Mouse (Mus musculus) skeletal muscle tissue, adult 2 months (tissue): ENCODE results near the gene Bcl7a.

ENCODE experiments used
- DNase-seq: peaks from one replicate; pipeline ENCODE4 v3.0.0-alpha.2; 2012; ENCODE audit warnings: low read depth, low spot score

The Bcl7a gene

GRCm38 (mm10) chr5:123343707-123344627, at the start of gene Bcl7a:
Bcl7a (plus strand) TSS chr5:123343834.
- peak; percentile 83 for DNase-seq

GRCm38 (mm10) chr5:123294653-123295052, 49.0 kb upstream of the Bcl7a start:
- no peak for DNase-seq

GRCm38 (mm10) chr5:123296224-123296806, 47.3 kb upstream of the Bcl7a start:
- DNase-seq: no peak

- no peak for DNase-seq
These were observed 46.5 kb upstream of the Bcl7a start for GRCm38 (mm10) chr5:123296972-123297754.

- DNase-seq: no peak
These were observed 45.8 kb upstream of the Bcl7a start for GRCm38 (mm10) chr5:123297830-123298229.

GRCm38 (mm10) chr5:123298526-123298925, 45.1 kb upstream of the Bcl7a start:
- no peak for DNase-seq

- DNase-seq: no peak
These were observed 43.1 kb upstream of the Bcl7a start for GRCm38 (mm10) chr5:123300496-123301034.

- no peak for DNase-seq
These were observed 41.7 kb upstream of the Bcl7a start for GRCm38 (mm10) chr5:123301780-123302521.

- no peak for DNase-seq
These were observed 35.9 kb upstream of the Bcl7a start for GRCm38 (mm10) chr5:123307630-123308282.

- no peak for DNase-seq
These were observed 33.8 kb upstream of the Bcl7a start for GRCm38 (mm10) chr5:123309816-123310215.

- DNase-seq: no peak
These were observed 33.4 kb upstream of the Bcl7a start for GRCm38 (mm10) chr5:123310221-123310620.

- DNase-seq: no peak
These were observed 30.5 kb upstream of the Bcl7a start for GRCm38 (mm10) chr5:123313058-123313630.

GRCm38 (mm10) chr5:123313851-123314380, 29.7 kb upstream of the Bcl7a start:
- DNase-seq: no peak

- DNase-seq: peak; percentile 35
These were observed 28.3 kb upstream of the Bcl7a start for GRCm38 (mm10) chr5:123315219-123315866.

GRCm38 (mm10) chr5:123317992-123318391, 25.6 kb upstream of the Bcl7a start:
- DNase-seq: no peak

GRCm38 (mm10) chr5:123320136-123320535, 23.5 kb upstream of the Bcl7a start:
- DNase-seq: no peak

GRCm38 (mm10) chr5:123324242-123324641, 19.4 kb upstream of the Bcl7a start:
- DNase-seq: peak; percentile 39

GRCm38 (mm10) chr5:123326006-123326750, 17.5 kb upstream of the Bcl7a start:
- DNase-seq: peak; percentile 68

- DNase-seq: peak; percentile 47
These were observed 16.9 kb upstream of the Bcl7a start for GRCm38 (mm10) chr5:123326751-123327148.
